Mouse (Mus musculus): Measurements from ENCODE around the gene Dlgap1. TPM values are rescaled to one million over a fixed set of nuclear protein-coding genes. Genes with fewer than 3 reads are reported as not detected.
"Not testable (repeated sequence)": the region's sequence is repeated elsewhere in the genome, so short reads cannot be mapped to it uniquely, and the experiment has no call there.

Dlgap1 gene
- polyA plus RNA-seq, 2 experiments, result 4.6 to 4.7 TPM

- TF ChIP-seq POLR2A (IDR thresholded peaks at IDR 0.05; ENCODE audit: borderline replicate concordance, extremely low read depth, insufficient read depth, insufficient read length), result no peak
- Histone ChIP-seq H3K9me3 (ENCODE audit: control insufficient read depth, low read length) (no peaks in the 10 kb centered on the region), H3K4me3 (replicated peaks; ENCODE audit: low read length) (no peak overlapping the region), H3K27ac (replicated peaks; ENCODE audit: low read depth, low read length) (no peak overlapping the region), H3K9ac (ENCODE audit: low read depth, low read length, severe bottlenecking) (no peak overlapping the region), H3K4me1 (ENCODE audit: control insufficient read depth, insufficient read depth, low read length) (no peaks in the 10 kb centered on the region), H3K36me3 (ENCODE audit: control insufficient read depth, insufficient read depth, low read length) (no peaks in the 10 kb centered on the region), H3K4me2 (replicated peaks; ENCODE audit: low read depth, low read length, severe bottlenecking) (no peak overlapping the region), H3K27me3 (ENCODE audit: control insufficient read depth, insufficient read depth, low read length) (no peaks in the 10 kb centered on the region)
- ATAC-seq (ENCODE audit: low FRiP score, low read depth) (no peak), DNase-seq (ENCODE audit: low spot score) (no peak)
- WGBS, result 79% methylated on average over 12 of the region's 12 CpGs
Observed at GRCm38 (mm10) chr17:70826227-70826626, 857.4 kb downstream of the Dlgap1 start.

GRCm38 (mm10) chr17:70827463-70828179 lies 858.7 kb downstream of the Dlgap1 start:
- ATAC-seq (ENCODE audit: low FRiP score, low read depth), result not testable (repeated sequence)
- 82% methylated on average over 11 of the region's 11 CpGs for WGBS

GRCm38 (mm10) chr17:70828180-70828528 lies 859.3 kb downstream of the Dlgap1 start:
- WGBS, result 82% methylated on average over 4 of the region's 4 CpGs
- no peak for DNase-seq (ENCODE audit: low spot score)
- no peak for TF ChIP-seq POLR2A (IDR thresholded peaks at IDR 0.05; ENCODE audit: borderline replicate concordance, extremely low read depth, insufficient read depth, insufficient read length)
- H3K27ac ChIP-seq (replicated peaks; ENCODE audit: low read depth, low read length), result no peak overlapping the region
- H3K9me3 ChIP-seq (ENCODE audit: control insufficient read depth, low read length), result no peaks in the 10 kb centered on the region
- H3K36me3 ChIP-seq (ENCODE audit: control insufficient read depth, insufficient read depth, low read length), result no peaks in the 10 kb centered on the region
- no peak overlapping the region for H3K9ac ChIP-seq (ENCODE audit: low read depth, low read length, severe bottlenecking)
- no peak overlapping the region for H3K4me2 ChIP-seq (replicated peaks; ENCODE audit: low read depth, low read length, severe bottlenecking)
- no peak for ATAC-seq (ENCODE audit: low FRiP score, low read depth)
- H3K4me1 ChIP-seq (ENCODE audit: control insufficient read depth, insufficient read depth, low read length), result no peaks in the 10 kb centered on the region
- no peaks in the 10 kb centered on the region for H3K27me3 ChIP-seq (ENCODE audit: control insufficient read depth, insufficient read depth, low read length)
- no peak overlapping the region for H3K4me3 ChIP-seq (replicated peaks; ENCODE audit: low read length)

More at GRCm38 (mm10) chr17:70827463-70828179, 858.7 kb downstream of the Dlgap1 start:
- not testable (repeated sequence) for H3K4me2 ChIP-seq (replicated peaks; ENCODE audit: low read depth, low read length, severe bottlenecking); DNase-seq (ENCODE audit: low spot score); H3K9me3 ChIP-seq (ENCODE audit: control insufficient read depth, low read length); H3K27ac ChIP-seq (replicated peaks; ENCODE audit: low read depth, low read length); H3K4me3 ChIP-seq (replicated peaks; ENCODE audit: low read length); H3K4me1 ChIP-seq (ENCODE audit: control insufficient read depth, insufficient read depth, low read length); H3K9ac ChIP-seq (ENCODE audit: low read depth, low read length, severe bottlenecking); H3K36me3 ChIP-seq (ENCODE audit: control insufficient read depth, insufficient read depth, low read length); H3K27me3 ChIP-seq (ENCODE audit: control insufficient read depth, insufficient read depth, low read length)

GRCm38 (mm10) chr17:70828569-70828968 lies 859.7 kb downstream of the Dlgap1 start:
- DNase-seq (ENCODE audit: low spot score), result no peak
- no peak overlapping the region for H3K4me3 ChIP-seq (replicated peaks; ENCODE audit: low read length)
- no peak for ATAC-seq (ENCODE audit: low FRiP score, low read depth)
- H3K9ac ChIP-seq (ENCODE audit: low read depth, low read length, severe bottlenecking), result no peak overlapping the region
- H3K27ac ChIP-seq (replicated peaks; ENCODE audit: low read depth, low read length), result no peak overlapping the region
- TF ChIP-seq POLR2A (IDR thresholded peaks at IDR 0.05; ENCODE audit: borderline replicate concordance, extremely low read depth, insufficient read depth, insufficient read length), result no peak
- no peaks in the 10 kb centered on the region for H3K4me1 ChIP-seq (ENCODE audit: control insufficient read depth, insufficient read depth, low read length)
- H3K4me2 ChIP-seq (replicated peaks; ENCODE audit: low read depth, low read length, severe bottlenecking), result no peak overlapping the region
- no peaks in the 10 kb centered on the region for H3K36me3 ChIP-seq (ENCODE audit: control insufficient read depth, insufficient read depth, low read length)
- no peaks in the 10 kb centered on the region for H3K27me3 ChIP-seq (ENCODE audit: control insufficient read depth, insufficient read depth, low read length)
- no peaks in the 10 kb centered on the region for H3K9me3 ChIP-seq (ENCODE audit: control insufficient read depth, low read length)
- WGBS, result 81% methylated on average over 2 of the region's 2 CpGs

- peaks cover under 1% of the 10 kb centered on the region for H3K4me1 ChIP-seq (ENCODE audit: control insufficient read depth, insufficient read depth, low read length)
- no peak overlapping the region for H3K4me2 ChIP-seq (replicated peaks; ENCODE audit: low read depth, low read length, severe bottlenecking)
- no peaks in the 10 kb centered on the region for H3K27me3 ChIP-seq (ENCODE audit: control insufficient read depth, insufficient read depth, low read length)
- H3K27ac ChIP-seq (replicated peaks; ENCODE audit: low read depth, low read length), result no peak overlapping the region
- no peaks in the 10 kb centered on the region for H3K36me3 ChIP-seq (ENCODE audit: control insufficient read depth, insufficient read depth, low read length)
- ATAC-seq (ENCODE audit: low FRiP score, low read depth) (no peak), DNase-seq (ENCODE audit: low spot score) (no peak)
- no peak overlapping the region for H3K4me3 ChIP-seq (replicated peaks; ENCODE audit: low read length)
- no peak overlapping the region for H3K9ac ChIP-seq (ENCODE audit: low read depth, low read length, severe bottlenecking)
- WGBS, result 83% methylated on average over 6 of the region's 6 CpGs
- no peak for TF ChIP-seq POLR2A (IDR thresholded peaks at IDR 0.05; ENCODE audit: borderline replicate concordance, extremely low read depth, insufficient read depth, insufficient read length)
- no peaks in the 10 kb centered on the region for H3K9me3 ChIP-seq (ENCODE audit: control insufficient read depth, low read length)
Observed at GRCm38 (mm10) chr17:70829217-70829616, 860.3 kb downstream of the Dlgap1 start.
